Mouse (Mus musculus) testis, postnatal 10 days (tissue): ENCODE data around the gene Rad51c.

ENCODE experiments used
- DNase-seq: peaks from one replicate; pipeline ENCODE4 v3.0.0; 2021; ENCODE audit warnings: low spot score

Gene Rad51c

DNA sequence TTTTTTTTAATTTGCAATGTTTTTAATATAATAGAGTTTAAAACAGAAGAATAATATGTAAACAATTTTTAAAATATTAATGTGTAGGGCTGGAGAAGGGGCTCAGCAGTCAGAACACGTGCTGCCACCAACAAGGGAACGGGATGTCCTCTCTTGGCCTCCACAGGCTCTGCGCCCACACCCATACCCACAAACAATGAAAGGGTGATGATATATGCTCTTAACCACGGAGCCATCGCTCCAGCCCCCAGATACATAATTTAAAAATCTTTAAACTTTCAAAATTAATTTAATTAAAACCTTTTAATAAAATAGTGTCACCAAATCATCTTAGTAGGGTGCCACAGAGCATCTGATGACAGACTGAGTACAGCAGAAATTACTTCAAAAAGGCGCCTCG, 37.7 kb downstream of the Rad51c start:
- DNase-seq: no peak

DNA sequence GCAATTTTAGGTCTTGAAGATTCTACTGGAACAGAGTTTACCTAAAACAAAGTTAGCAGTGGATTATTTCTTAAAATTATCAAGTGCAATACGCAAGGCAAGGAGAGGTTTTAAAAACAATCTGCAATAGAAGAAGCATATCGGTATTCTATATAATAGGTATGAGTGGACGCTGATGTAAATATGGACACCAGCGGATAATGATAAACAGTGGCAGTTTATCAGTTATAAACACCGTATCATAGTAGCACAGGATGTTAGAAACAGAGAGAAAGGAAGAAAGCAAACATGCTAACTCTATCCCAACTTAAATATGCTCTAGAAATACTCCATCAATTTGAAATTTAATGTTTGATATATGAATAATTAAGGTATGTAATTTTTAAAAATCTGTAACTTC, 39.6 kb downstream of the Rad51c start:
- DNase-seq: no peak

DNA sequence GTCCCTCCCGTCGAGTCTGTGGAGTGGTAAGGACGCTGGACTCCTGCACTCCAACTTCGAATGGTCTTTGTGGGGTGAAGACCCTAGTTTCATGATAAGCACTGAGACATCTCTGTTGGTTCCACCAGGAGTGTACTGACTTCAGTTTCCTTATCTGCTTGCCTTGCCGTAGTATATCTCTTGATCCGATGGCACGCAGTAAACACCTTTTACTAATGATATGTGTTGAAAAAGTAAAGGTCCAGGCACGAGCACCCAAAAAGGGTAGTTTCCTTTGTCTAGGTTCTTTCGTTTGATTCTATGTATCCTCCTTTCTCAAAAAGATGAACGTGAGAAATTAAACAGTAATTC, 45.5 kb downstream of the Rad51c start:
- no peak for DNase-seq

DNA sequence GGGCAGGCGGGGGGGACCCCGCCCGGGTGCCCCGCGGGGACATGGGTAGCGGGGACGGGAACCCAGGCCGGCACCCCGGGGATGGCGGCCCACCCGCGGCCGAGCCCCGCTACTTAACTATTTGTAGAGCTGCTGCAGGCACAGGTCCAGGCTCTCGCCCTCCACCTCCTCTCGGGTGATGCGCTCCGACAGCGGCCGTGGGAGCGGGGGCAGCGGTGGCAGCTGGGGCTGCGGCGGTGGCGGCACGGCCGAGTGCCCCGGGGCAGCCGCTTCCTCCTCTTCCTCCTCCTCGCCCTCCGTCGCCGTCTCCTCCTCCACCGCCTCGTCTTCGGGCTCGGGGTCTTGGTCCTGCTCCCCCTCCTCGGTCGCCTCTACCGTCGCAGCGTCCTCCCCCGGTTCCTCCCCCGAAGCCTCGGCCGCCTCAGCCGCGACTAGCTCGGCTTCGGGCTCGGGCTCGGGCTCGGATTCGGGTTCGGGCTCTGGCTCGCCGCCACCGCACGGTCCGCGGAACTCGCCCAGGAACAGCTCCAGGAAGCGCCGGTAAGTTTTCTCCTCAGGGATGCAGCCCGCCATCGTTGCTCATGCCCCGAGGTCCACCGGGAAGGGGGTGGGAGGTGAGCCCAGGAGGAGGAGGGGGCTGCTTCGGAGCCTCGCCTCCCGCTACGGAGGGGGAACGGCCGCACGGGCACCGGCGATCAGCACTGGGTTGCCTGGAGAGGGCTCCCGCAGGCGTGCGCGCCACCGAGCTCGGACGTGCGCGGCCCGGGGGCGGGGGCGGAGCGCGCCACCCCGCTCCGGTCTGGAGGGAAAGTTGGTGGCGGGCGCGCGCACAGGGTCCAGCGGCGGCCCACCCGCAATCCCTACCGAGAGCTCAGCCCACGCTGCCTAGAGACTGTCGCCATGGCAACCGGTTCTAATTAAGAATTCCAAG, 46.2 kb downstream of the Rad51c start, which contains the start of gene Ppm1e:
TSS of gene Ppm1e (minus strand) at position 693 of the 931 bp plus-strand sequence.
- peak; percentile 88 for DNase-seq

DNA sequence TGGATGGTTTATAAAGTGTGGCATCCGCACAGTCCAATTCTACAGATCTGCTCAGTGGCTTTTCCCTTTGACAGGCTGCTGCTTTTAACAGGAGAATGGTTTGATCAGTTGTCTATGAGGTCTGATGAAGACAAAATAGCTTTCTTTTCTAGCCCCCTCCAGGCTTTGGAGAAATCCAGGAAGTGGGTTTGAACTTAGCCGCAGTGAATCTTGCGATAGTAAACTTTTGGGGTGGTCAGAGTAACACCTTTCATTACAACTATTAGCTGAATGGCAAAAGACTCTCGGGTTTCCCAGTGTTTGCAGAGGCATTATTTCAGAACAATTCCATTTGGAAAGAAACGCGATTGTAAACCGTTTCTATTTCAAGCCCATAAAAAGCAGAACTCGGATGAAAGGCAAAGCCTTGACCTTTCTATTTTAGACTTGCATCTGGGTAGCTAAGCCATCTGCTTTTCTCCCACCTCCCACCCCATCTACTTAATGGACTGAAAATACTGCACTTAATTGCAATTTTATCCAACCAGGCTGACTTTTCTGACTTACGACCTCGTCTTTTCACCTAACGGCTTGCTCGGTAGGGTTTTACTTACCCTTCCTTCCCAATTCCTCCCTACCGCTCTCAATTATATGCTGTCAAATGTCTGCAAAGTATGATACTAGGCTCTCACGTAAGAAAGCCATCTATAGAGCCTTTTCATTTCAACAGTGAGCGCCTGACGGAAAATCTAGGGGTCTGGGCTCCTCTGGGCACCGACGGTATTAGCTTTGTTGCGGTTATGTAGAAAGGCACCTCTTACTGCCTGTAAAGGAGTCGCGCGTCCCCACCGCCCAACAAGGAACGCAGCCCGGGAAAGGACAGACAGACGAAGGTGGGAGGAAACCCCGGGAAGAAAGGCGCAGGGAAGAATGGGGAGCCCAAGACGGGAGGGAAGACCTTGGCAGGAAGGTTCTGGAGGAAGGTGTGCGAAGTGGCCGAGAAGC, 47.1 kb downstream of the Rad51c start:
- peak; percentile 48 for DNase-seq

DNA sequence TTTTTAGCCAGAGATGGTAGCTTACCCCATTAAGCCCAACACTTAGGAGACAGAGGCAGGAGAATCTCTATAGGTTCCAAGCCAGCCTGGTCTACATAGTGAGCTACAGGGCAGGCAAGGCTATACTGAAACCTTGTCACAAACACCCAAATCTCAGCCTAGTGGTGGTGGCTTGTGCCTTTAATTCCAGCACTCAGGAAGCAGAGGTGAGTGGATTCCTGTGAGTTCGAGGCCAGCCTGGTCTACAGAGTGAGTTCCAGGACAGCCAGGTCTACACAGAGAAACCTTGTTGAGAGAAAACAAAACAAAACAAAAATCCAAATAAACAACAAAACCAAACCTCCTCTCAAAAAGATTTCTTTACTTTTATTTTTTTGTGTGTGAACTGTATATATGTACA, 49.9 kb downstream of the Rad51c start:
- DNase-seq: no peak

DNA sequence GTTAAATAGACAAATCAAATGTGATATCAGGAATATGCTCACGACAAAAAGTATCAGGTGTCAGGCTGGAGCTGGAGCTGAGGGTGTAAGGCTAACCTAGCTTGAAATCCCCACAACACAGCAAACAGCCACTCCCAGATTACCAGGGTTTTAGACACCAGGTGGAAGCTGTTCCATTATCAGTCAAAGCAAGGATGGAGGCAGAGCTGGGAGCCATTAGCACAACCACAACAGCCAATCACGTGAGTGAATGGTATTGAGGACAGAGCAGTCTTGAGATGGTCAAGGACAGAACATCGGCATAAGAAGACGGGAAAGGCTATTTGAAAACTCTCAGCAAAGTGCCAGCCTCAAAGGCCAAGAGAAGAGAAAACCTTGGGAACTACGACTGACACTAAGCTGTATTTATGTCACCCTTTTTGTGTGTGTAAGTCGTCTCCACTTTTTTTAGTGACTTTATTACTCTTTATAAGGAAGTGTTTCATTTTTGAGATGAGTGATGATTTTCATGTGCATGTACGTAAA, 51.0 kb downstream of the Rad51c start:
- DNase-seq: no peak
